Mouse (Mus musculus) testis, adult 2 months (tissue): ENCODE measurements around the gene Ncapg.

Experiments
- CTCF ChIP-seq: fragments of 200-500 bp; IDR thresholded peaks from 2 replicates; pipeline ENCODE4 v1.5.1; 2012; ENCODE audit warnings: low read depth, mild to moderate bottlenecking, inconsistent platforms, low read length, moderate library complexity; ENCODE audit not compliant: control insufficient read depth, insufficient read depth, insufficient replicate concordance
- POLR2A ChIP-seq: fragments of 200-500 bp; IDR thresholded peaks from 2 replicates; pipeline ENCODE4 v1.6.1; 2012; ENCODE audit warnings: low read depth, mild to moderate bottlenecking, inconsistent platforms, low read length, moderate library complexity; ENCODE audit not compliant: control insufficient read depth

- TF ChIP-seq CTCF = no peak
- no peak for TF ChIP-seq POLR2A
These were observed 1.4 kb upstream of the Ncapg start for GRCm38 (mm10) chr5:45668324-45668723.
